ENCODE assay signal across 13 mouse cellular contexts in the genomic region with DNA sequence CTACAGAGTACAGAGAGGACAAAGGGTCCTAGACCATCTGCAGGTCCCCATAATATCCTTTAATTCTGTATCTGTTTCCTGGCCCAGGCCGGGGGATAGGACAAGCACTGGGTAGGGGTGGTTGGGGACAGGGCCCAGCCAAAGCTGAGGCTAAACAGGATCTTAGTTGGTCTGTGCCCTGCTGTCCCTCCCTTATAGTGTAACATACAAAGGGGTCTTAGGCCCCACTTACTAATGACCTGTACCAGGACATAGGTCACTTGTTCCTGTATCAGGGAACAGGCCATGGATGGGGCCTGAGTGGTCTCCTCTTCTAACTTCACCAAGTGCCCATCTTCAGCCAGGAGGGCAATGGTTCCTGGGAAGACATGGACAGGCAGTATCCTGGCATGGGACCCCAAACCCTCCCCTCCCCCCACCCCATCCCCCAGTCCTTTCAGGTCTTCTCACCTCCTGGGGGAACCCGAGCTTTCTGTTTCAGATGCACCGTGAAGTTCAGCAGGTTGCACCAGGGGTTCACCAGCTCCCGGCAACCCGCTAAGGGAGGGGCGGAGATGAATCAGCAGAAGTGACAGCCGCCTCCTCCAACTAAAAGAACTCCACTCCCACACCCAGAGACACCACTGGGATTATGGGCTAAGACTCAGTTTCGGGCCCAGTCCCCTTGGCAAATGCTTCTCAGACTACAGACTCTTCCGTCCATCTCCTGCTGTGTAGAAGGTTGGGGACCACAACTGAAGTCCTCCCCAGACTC. TPM values are rescaled to one million over a fixed set of nuclear protein-coding genes. Genes with fewer than 3 reads are reported as not detected.
DNase-seq lines count a peak whose midpoint lies in the region; ATAC-seq and TF ChIP-seq lines count a peak whose summit lies in the region.
"Had no signal": no experiment of that assay in that cellular context is flagged by ENCODE, and none has a peak within 500 bp of the region (broad histone marks: within the 10 kb centered on the region; RNA-seq: fewer than 3 reads in every experiment).

No protein-coding gene starts in this region.

- TF ChIP-seq CTCF in spleen, adult 2 months (IDR thresholded peaks at IDR 0.05; ENCODE audit: extremely low read depth, insufficient read depth, insufficient read length, insufficient replicate concordance): no peak

- no peak for TF ChIP-seq POLR2A in spleen, adult 2 months (IDR thresholded peaks at IDR 0.05; ENCODE audit: low read depth, low read length)

- 46% methylated on average over 9 of the region's 9 CpGs for WGBS in spleen, adult 2 months

- peak; percentile 35 for DNase-seq in CD4-positive, CD25-positive, alpha-beta regulatory T cell, adult 2 months (ENCODE audit: low read depth, low spot score)
- peak; percentile 24 for DNase-seq in kidney, postnatal 10 days
- no peak for DNase-seq in kidney, adult 8-10 months
- no peak for DNase-seq in spleen, adult 2 months (ENCODE audit: low read depth in 1 of 2, low spot score in 2 of 2)
- DNase-seq in lung, postnatal 36 days: no peak
- no peak for DNase-seq in left cerebral cortex, adult 11 months (ENCODE audit: low spot score)
- DNase-seq: cerebellum, postnatal 10 days; thymus, postnatal 4 days had no signal

- no peaks in the 10 kb centered on the region for H3K36me3 ChIP-seq in spleen, adult 2 months (ENCODE audit: control insufficient read depth, insufficient read depth, low read length)

- ATAC-seq in CD4-positive, CD25-positive, alpha-beta regulatory T cell, adult 4 months: no peak
- ATAC-seq in erythroblast, adult 5-6 weeks (replicated peaks; ENCODE audit: low FRiP score, poor library complexity, severe bottlenecking): peak; percentile 82
- ATAC-seq: intestine, embryonic 16.5 days had no signal

- no peaks in the 10 kb centered on the region for H3K27me3 ChIP-seq in spleen, adult 2 months (ENCODE audit: control insufficient read depth, insufficient read depth, low read length)

- peak overlapping the region; percentile 21; the same call in 1 of the 2 replicates for H3K27ac ChIP-seq in spleen, adult 2 months (ENCODE audit: insufficient read depth, low read length)
- H3K27ac ChIP-seq: left cerebral cortex, adult 2 months had no signal

- 0 out of 2 replicates have a peak overlapping the region, but pooled peaks have one; percentile 9 for H3K4me3 ChIP-seq in spleen, adult 2 months (ENCODE audit: extremely low read depth, insufficient read depth, insufficient read length)
- H3K4me3 ChIP-seq: left cerebral cortex, adult 2 months had no signal

- H3K4me1 ChIP-seq in spleen, adult 2 months (ENCODE audit: control insufficient read depth, insufficient read depth, insufficient read length): peaks cover 10% of the 10 kb centered on the region; the same call in 1 of the 2 replicates

RNA-seq across cellular contexts. Expression of a gene that starts 0.8 kb away (rescaled TPM):
- polyA plus RNA-seq in CD4-positive, CD25-positive, alpha-beta regulatory T cell, adult 4 months (2017; shearing (Covaris generic)): under 1 TPM in 1 of 2 experiments, not detected in 1; 0.27 TPM
- 91.3 and 110 TPM in 2 replicates for total RNA-seq in erythroblast, adult 5-6 weeks (2015; ENCODE audit: low replicate concordance)
- total RNA-seq in erythroblast, adult 5-6 weeks (2017; ENCODE audit: low replicate concordance): 27.6 and 34.8 TPM in 2 replicates
- polyA plus RNA-seq in spleen, adult 2 months (2012; rRNA removed): 3.9 and 4.5 TPM in 2 replicates

RNA-seq across cellular contexts. Expression of a gene that starts 3.2 kb away (rescaled TPM):
- polyA plus RNA-seq in CD4-positive, CD25-positive, alpha-beta regulatory T cell, adult 4 months (2017; shearing (Covaris generic)): 1 to 10 TPM; 1.3 to 2.1 TPM
- not detected in 2 replicates for total RNA-seq in erythroblast, adult 5-6 weeks (2015; ENCODE audit: low replicate concordance)
- not detected in 2 replicates for total RNA-seq in erythroblast, adult 5-6 weeks (2017; ENCODE audit: low replicate concordance)
- 178 and 292 TPM in 2 replicates for polyA plus RNA-seq in spleen, adult 2 months (2012; rRNA removed)
- total RNA-seq: left cerebral cortex, adult 2 months had no signal

RNA-seq across cellular contexts. Expression of a gene that starts 3.4 kb away (rescaled TPM):
- 10 to 100 TPM in 1 of 2 experiments, 1 to 10 TPM in 1; 6.1 to 11.8 TPM for polyA plus RNA-seq in CD4-positive, CD25-positive, alpha-beta regulatory T cell, adult 4 months (2017; shearing (Covaris generic))
- total RNA-seq in erythroblast, adult 5-6 weeks (2015; ENCODE audit: low replicate concordance): not detected in 2 replicates
- 1.1 TPM in 1 of 2 replicates, not detected in the other for total RNA-seq in erythroblast, adult 5-6 weeks (2017; ENCODE audit: low replicate concordance)
- polyA plus RNA-seq in spleen, adult 2 months (2012; rRNA removed): 7.9 and 11.7 TPM in 2 replicates

RNA-seq across cellular contexts. Expression of a gene that starts 6.7 kb away (rescaled TPM):
- polyA plus RNA-seq in CD4-positive, CD25-positive, alpha-beta regulatory T cell, adult 4 months (2017; shearing (Covaris generic)): 10 to 100 TPM; 15.3 to 18.3 TPM
- 33.2 and 46.5 TPM in 2 replicates for total RNA-seq in erythroblast, adult 5-6 weeks (2015; ENCODE audit: low replicate concordance)
- total RNA-seq in erythroblast, adult 5-6 weeks (2017; ENCODE audit: low replicate concordance): 27.2 and 33.2 TPM in 2 replicates
- polyA plus RNA-seq in spleen, adult 2 months (2012; rRNA removed): 86.8 and 146 TPM in 2 replicates

RNA-seq across cellular contexts. Expression of a gene that starts 14.7 kb away (rescaled TPM):
- 1 to 10 TPM in 1 of 2 experiments, under 1 TPM in 1; 0.55 to 1.1 TPM for polyA plus RNA-seq in CD4-positive, CD25-positive, alpha-beta regulatory T cell, adult 4 months (2017; shearing (Covaris generic))
- total RNA-seq in erythroblast, adult 5-6 weeks (2015; ENCODE audit: low replicate concordance): not detected in 2 replicates
- total RNA-seq in erythroblast, adult 5-6 weeks (2017; ENCODE audit: low replicate concordance): 1.3 TPM in 1 of 2 replicates, not detected in the other
- 0.93 and 1.2 TPM in 2 replicates for polyA plus RNA-seq in spleen, adult 2 months (2012; rRNA removed)
- total RNA-seq: left cerebral cortex, adult 2 months had no signal
- polyA plus RNA-seq: heart, embryonic 14.5 days; intestine, embryonic 16.5 days had no signal

Comparison
In these comparisons a context has a peak if more than half of its experiments do, and no peak if none do; other contexts are left out.
1. DNase-seq: peak in CD4-positive, CD25-positive, alpha-beta regulatory T cell, adult 2 months (single experiment) and kidney, postnatal 10 days (single experiment); none in kidney, adult 8-10 months (0 of 2), spleen, adult 2 months (0 of 2), lung, postnatal 36 days (single experiment) and left cerebral cortex, adult 11 months (single experiment).
2. RNA of a gene that starts 3.2 kb away (polyA plus RNA-seq): 178 to 292 TPM in spleen, adult 2 months; 1.3 to 2.1 TPM in CD4-positive, CD25-positive, alpha-beta regulatory T cell, adult 4 months; every median in the first group is over 10 times any median in the second.